Mouse (Mus musculus) forebrain, embryonic 12.5 days (tissue): ENCODE measurements at regions not wholly inside any gene's neighbourhood (a gene's known extent, or its start where the extent isn't known, plus 50 kb on each side); places are given as distances from the start of the nearest gene placed in this dataset.

Source experiments
- ATAC-seq: fragments of 200-750 bp; cut with Nextera tagmentation; 2 replicates; pipeline ENCODE4 v1.8.0; 2017; ENCODE audit warnings: moderate TSS enrichment; ENCODE audit not compliant: low FRiP score
- H3K27ac ChIP-seq: fragments of 300-500 bp; sonication (generic); 2 replicates; pipeline ENCODE4 v1.5.1; 2016; ENCODE audit warnings: mild to moderate bottlenecking
- H3K27me3 ChIP-seq: fragments of 300-500 bp; sonication (generic); 2 replicates; pipeline ENCODE4 v1.6.1; 2016; ENCODE audit warnings: mild to moderate bottlenecking
- H3K36me3 ChIP-seq: fragments of 300-500 bp; sonication (generic); replicated peaks from 2 replicates; pipeline ENCODE4 v1.6.1; 2016; ENCODE audit warnings: mild to moderate bottlenecking
- H3K4me1 ChIP-seq: fragments of 300-500 bp; sonication (generic); 2 replicates; pipeline ENCODE4 v1.6.1; 2016
- H3K4me2 ChIP-seq: fragments of 300-500 bp; sonication (generic); 2 replicates; pipeline ENCODE4 v1.6.1; 2016; ENCODE audit warnings: mild to moderate bottlenecking, moderate library complexity
- H3K4me3 ChIP-seq: fragments of 300-500 bp; sonication (generic); replicated peaks from 2 replicates; pipeline ENCODE4 v1.5.1; 2016; ENCODE audit warnings: mild to moderate bottlenecking
- H3K9ac ChIP-seq: fragments of 300-500 bp; sonication (generic); 2 replicates; pipeline ENCODE4 v1.6.1; 2016; ENCODE audit warnings: mild to moderate bottlenecking
- H3K9me3 ChIP-seq: fragments of 300-500 bp; sonication (generic); 2 replicates; pipeline ENCODE4 v1.6.1; 2016
- WGBS: fragments of 180-500 bp; shearing (Covaris S2); methylation state at CpG from one replicate; pipeline ENCODE4 v1.1.7; 2016; 5-methylcytosine and 5-hydroxymethylcytosine counted together

DNA sequence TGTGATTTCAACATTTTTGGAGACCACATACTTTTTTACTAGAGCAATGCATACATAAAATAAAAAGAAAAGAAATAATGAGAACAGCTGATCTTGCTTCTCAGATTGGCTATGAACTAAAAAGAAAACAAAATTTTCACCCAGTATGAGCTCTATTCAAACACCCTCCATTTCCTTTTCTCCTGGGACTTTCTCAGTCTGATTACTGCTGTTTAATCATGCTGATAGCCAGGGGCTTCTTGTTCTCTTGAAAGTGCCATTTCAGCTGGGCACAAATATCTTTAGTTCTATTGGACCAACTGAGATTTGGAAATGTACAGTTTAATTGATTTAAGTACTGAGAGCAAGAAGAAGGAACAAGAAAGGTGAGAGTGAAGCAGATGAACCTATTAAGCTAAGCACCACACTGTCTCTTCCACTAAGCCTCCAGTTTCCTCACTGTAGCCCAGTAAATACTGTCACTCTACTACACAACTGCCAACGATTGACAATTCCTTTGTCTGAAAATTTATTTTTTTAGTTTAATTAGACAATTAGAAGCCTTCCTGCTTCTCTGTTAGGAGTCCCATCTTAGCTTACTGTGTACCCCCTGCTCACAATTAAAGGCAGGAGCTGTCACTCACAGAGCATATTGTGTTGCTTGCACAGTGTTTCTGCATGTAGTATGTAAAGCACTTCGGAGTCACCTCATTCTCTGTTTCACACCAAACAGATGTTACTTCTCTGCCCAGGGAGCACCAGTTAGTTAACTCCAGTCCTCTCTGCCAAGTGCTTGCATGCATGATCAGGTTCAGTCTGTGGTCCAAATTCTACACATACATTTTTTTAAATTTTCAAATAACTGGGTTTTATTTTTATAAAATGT, 650.6 kb upstream of the Cntnap2 start:
- peak; percentile 76; the same call in 1 of the 2 replicates for ATAC-seq
- WGBS, result 64% methylated on average over 2 of the region's 2 CpGs
- H3K36me3 ChIP-seq, result no peaks in the 10 kb centered on the region

More for the DNA sequence above, 650.6 kb upstream of the Cntnap2 start:
- no peak overlapping the region for H3K4me2 ChIP-seq
- H3K4me3 ChIP-seq, result no peak overlapping the region
- H3K9me3 ChIP-seq, result no peaks in the 10 kb centered on the region
- H3K27ac ChIP-seq, result no peak overlapping the region
- no peaks in the 10 kb centered on the region for H3K27me3 ChIP-seq
- H3K9ac ChIP-seq, result no peak overlapping the region
- no peaks in the 10 kb centered on the region for H3K4me1 ChIP-seq
